Mouse (Mus musculus) lung, postnatal 10 days (tissue): ENCODE results near the gene Olfr711.
"Not testable (repeated sequence)": the region's sequence is repeated elsewhere in the genome, so short reads cannot be mapped to it uniquely, and the experiment has no call there.

ENCODE experiments used
- DNase-seq: peaks from one replicate; pipeline ENCODE4 v3.0.0; 2021

The Olfr711 gene

DNA sequence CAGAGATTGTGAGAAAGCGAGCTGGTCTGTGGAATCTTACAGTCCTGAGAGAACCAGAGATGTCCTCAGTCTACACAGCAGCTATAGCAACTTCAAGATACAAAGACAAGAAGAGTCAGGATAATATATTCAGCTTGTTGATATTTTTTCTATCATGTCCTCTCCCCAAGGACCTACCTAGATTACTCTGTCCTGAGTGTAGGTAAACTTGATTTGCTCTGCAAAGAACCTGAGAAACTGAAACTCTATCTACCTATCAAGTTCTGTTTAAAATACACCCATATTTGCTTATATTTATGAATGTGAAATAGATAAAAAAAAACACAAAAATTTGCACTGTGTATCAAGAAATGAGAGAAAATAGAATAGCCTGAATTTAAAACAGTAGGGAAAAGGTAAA, at the start of gene Olfr711:
Gene Olfr711 (minus strand): TSS at position 101 of the 400 bp plus-strand sequence.
- no peak for DNase-seq

DNA sequence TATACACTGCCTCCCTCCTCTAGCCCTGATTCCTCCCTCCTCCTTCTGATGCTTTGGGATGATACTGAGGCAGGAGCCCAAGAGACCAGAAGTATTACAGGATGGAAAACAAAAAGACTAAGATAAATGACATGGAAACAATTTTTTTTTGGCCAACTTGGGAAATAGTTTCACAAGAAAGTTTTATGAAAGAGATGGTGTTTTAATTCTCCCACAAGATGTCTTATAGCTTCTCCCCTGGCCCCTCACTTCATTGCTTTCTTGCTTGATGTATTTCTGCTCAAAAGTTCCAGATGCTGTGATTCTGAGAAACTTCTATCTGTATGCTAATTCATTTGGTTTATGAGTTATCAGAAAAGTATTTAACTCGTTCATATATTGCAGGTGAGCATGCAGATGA, 30.7 kb upstream of the Olfr711 start, which contains the start of gene Olfr2:
Gene Olfr2 (minus strand): TSS at position 101 of the 400 bp plus-strand sequence.
- no peak for DNase-seq

DNA sequence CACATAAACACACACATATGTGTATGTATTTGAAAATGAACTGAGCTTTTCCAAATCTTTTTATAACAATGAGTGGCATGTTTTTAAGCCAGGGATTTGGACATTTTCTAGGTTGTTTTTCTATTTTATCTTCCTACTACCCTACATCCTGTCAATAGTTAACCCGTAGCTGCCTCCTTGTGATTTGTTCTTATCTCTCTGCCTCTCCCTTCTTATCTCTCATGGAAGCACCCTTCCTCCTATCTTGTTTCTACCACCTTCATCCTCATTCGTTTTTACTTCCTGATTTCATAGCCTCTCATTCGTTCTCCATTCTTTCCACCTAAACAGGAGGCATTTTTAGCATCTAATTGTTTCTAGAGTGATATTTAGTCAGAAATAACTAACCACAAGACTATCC, 28.9 kb upstream of the Olfr711 start:
- no peak for DNase-seq

DNA sequence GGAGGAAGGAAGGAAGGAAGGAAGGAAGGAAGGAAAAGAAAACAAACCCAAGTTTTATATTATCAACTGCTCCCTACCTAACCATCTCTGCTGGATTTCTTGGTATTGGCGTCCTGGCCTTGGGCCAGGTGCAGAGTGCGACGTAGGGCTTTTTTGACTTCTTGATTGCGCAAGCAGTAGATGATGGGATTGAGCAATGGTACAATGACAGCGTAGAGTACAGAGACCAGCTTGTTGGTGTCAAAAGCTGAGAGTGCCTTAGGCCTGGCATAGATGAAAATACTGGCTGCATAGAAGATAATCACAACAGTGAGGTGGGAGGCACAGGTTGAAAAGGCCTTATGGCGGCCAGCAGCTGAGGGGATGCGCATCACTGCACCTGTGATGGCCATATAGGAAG, 25.5 kb upstream of the Olfr711 start:
- peak; percentile 10 for DNase-seq

DNA sequence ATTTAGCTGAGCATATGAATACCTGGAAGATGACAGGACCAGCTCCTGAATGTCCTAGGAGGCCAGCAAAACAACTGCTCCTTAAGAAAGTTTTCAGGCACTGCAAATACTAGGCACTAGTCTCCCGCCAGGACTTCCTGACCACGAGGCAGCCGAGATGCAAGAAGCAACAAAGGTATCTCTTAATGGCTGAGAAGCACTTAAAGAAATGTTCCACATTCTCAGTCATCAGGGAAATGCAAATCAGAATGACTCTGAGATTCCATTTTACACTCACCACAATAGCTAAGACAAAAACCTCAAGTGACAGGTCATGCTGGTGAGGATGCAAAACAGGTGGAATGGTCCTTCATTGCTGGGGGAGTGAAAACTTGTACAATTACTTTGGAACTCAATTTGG, 10.0 kb upstream of the Olfr711 start:
- DNase-seq: no peak

DNA sequence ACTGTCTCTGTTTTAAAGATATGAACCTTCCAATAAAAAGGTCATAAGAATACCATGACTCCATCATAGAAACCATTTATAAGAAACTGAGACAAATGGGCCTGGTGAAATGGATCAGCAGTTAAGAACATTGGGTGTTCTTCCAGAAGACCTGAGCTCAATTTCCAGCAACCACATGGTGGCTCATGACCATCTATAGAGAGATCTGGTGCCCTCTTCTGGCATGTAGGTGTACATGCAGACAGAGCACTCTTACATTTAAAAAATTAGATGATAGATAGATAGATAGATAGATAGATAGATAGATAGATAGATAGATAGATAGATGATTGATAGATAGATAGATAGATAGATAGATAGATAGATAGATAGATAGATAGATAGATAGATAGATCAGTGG, 7.8 kb downstream of the Olfr711 start:
- not testable (repeated sequence) for DNase-seq

DNA sequence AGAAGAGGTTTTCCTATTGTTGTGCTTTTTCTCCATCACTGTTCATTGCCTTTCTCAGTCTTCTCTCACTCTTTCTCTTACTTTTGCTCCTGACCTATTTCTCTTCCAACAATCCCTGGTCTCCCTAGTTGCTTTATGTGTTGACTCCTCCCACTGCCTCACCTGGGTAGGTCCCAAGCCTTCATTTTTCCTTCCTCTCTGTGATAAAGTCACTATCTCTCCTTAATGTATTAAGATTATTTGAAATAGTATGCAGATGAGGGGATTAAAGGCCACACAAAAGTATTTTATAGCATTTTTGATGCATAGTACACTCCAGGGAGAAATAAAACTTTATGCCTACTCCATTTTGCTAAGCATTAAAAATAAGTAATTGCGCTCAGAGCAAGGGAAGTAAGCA, 11.4 kb downstream of the Olfr711 start, which contains the start of gene Olfr6:
Gene Olfr6 (minus strand): TSS at position 101 of the 400 bp plus-strand sequence.
- no peak for DNase-seq

DNA sequence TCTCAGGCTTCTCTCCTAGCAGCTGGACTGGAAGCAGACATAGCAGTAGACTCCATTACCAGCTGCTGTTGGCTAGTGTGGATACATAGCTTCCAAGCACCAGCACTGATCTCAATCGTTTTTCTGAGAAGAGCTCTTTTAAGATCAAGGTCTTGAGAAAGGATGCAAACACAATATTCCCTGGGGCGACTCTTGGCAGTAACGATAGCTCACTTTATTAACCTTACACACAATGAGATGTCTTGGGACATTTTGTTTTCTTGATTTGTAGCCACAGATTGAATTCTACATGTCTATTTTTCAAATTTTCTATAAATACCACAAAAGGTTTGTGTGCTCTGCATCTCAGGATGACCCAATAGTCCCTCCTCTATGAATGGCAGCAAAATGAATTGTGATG, 27.0 kb downstream of the Olfr711 start, which contains the start of gene Olfr710:
Gene Olfr710 (minus strand): TSS at position 101 of the 400 bp plus-strand sequence.
- no peak for DNase-seq

DNA sequence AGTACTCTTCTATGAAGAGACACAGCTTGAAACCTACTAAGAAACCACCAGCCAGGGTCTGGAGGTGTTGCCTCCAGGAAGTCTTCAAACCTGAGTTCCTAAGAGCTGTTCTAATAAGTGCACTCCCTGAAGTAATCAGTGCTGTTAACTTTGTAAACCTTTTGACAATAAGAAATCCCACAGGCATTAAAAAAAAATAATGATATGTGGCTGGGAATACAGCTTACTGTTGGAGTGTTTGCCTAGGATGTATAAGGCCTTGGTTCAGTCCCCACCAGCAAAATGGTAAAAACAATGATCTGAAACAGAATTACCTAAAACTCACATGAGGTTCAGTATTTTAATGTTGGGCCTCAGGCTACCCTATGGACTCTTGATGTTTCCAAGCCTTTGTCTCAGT, 43.1 kb downstream of the Olfr711 start, which contains the start of gene Olfr709-ps1:
Gene Olfr709-ps1 (minus strand): TSS at position 101 of the 400 bp plus-strand sequence.
- DNase-seq: no peak

DNA sequence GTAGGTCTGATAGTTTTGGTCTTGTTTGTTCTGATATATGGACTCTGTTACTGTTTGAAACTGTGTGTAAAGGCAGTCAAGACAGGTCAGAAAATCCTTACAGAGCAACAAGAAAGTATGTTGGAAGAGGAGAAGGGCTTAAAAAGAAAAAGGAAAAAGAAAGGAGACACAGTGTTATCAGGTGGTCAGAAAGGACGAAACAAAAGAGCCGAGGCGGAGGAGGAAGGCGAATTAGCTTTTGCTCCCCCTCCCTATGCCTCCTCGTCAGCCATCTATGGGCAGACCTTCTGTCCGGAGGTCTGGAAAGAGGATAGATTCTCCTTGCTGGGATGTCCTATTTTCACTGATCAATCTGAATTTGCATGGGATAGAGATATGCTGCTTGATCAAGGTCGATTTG, 54.3 kb downstream of the Olfr711 start:
- DNase-seq: not testable (repeated sequence)
